Mouse (Mus musculus): ENCODE results near the gene Sirt3.
"Not testable (repeated sequence)": the region's sequence is repeated elsewhere in the genome, so short reads cannot be mapped to it uniquely, and the experiment has no call there.

Gene Sirt3

DNA sequence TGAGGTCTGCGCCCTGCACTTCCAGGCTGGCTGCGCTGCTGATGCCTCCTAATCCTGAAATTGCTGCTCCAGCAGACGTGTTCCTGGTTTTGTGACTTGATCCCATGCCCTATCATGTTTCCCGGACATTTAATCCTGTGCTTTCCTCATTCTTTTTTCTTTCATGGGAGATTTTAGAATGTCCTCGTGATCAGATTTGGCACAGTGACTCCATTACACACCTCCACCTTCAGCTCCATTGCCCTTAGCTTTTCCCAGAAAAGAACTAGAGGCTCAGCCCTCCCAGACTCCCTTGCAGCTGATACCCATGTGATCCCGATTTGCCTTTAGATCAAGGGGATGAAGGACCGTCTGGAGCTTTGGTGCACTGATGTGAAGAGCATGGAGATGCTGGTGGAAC is 15.8 kb upstream of the Sirt3 start:
- no peak for DNase-seq (ENCODE audit: extremely low spot score, low spot score)

DNA sequence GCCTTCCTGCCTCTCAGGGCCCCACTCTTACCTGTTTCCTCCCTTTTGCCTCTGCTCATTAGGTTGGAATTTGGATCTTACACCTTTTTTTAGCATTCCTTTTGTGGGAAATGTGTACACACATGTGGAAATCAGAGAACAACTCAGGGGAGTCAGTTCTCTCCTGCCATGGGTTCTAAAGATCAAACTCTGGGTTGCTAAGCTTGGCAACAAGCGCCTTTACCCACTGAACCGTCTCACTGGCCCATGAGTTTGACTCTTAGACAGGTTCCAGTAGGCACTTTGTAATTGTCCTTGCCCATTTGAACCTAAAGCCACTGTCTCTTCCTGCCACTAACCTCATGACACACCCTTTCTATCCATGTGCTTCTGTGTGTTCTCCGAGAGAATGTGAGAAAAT is 12.5 kb upstream of the Sirt3 start:
- DNase-seq (ENCODE audit: extremely low spot score, low spot score), result no peak

DNA sequence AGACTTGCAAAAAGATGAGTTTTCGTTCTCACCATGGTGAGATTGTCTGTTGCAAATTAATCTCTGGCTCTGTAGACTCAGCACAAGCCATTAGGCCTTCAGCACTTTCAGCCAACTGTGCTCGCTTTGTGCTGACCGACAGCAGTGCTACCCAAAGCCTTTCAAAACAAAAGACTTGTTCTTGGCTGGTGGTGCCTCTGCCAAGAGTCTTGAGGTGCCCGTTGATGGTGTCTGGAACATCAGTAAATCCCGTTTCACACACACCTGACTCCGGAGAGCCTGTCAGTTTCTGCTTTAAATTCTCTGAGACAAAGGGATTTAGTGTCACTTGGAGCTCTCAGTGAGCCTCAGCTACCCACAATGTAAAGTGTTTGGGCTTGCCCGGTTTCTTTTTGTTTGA is 11.9 kb upstream of the Sirt3 start:
- no peak for DNase-seq (ENCODE audit: extremely low spot score, low spot score)

DNA sequence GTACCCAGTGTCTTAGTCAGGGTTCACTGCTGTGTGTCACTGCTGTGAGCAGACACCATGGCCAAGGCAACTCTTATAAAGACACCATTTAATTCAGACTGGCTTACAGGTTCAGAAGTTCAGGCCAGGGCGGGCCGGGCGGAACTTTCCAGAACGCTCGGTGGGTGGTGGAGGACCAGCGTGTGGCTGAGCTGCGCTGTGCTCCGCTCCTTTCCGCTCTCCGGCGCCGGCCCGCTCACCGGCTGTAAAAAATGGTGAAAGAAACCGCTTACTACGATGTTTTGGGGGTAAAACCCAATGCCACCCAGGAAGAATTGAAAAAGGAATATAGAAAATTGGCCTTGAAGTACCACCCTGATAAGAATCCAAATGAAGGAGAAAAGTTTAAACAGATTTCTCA is 8.5 kb upstream of the Sirt3 start:
- DNase-seq (ENCODE audit: extremely low spot score, low spot score), result not testable (repeated sequence)

- no peak for DNase-seq (ENCODE audit: extremely low spot score, low spot score)
These were observed 327 bp upstream of the Sirt3 start for GRCm38 (mm10) chr7:140882469-140882803.

DNA sequence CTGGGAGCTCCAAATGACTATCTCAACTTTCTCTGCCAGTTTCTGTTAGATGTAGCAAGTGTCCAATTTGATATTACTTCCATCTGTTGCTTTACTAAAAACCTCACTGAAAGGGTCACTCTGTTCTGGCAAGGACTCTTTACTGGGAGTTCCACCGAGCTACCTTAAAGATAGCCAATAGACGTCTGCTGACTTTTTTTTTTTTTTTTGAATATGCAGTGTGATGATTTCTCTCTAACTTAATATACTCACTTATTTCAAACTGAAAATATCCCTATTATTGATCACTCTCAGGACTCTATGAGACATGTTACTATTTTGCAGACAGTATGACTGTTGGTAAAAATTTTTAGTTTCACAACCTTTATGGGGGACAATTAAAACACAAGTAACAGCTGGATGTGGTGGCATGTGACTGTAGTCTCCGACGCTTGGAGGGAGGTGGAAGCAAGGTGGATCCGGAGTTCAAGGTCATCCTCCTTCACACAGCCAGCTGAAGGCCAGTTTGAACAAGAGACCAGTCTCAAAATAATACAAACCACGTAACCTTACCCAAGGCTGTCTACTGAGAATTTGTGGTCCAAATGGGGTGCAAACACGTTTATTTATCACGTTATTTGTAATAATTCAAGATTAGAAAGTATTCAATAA is 1.1 kb downstream of the Sirt3 start:
- no peak for DNase-seq (ENCODE audit: extremely low spot score, low spot score)

- no peak for DNase-seq (ENCODE audit: extremely low spot score, low spot score)
These were observed 1.7 kb downstream of the Sirt3 start for GRCm38 (mm10) chr7:140880419-140880818.

DNA sequence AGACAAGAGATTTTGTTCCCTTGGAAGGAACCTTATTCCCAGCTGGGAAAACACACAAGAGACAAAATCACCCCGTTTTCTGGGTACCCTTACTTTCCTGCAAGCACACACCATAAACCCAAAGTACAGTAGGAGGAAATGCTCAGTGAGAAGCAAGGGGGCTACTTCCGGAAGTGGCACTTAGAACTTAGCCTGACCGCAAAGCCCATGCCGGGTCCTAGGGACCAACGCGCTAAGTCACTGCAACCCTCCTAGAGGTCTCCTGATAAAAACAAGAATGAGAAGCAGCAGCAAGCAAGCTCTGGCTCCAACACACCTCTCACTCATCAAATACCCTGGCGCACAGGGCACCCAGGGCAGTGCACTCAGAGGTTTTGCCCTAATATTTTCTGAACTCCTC is 2.8 kb downstream of the Sirt3 start:
- no peak for DNase-seq (ENCODE audit: extremely low spot score, low spot score)

GRCm38 (mm10) chr7:140877364-140877763 is 4.7 kb downstream of the Sirt3 start:
- no peak for DNase-seq (ENCODE audit: extremely low spot score, low spot score)

- no peak for DNase-seq (ENCODE audit: extremely low spot score, low spot score)
These were observed 7.9 kb downstream of the Sirt3 start for GRCm38 (mm10) chr7:140874224-140874623.

- no peak for DNase-seq (ENCODE audit: extremely low spot score, low spot score)
These were observed 17.3 kb downstream of the Sirt3 start for GRCm38 (mm10) chr7:140864761-140865160.

DNA sequence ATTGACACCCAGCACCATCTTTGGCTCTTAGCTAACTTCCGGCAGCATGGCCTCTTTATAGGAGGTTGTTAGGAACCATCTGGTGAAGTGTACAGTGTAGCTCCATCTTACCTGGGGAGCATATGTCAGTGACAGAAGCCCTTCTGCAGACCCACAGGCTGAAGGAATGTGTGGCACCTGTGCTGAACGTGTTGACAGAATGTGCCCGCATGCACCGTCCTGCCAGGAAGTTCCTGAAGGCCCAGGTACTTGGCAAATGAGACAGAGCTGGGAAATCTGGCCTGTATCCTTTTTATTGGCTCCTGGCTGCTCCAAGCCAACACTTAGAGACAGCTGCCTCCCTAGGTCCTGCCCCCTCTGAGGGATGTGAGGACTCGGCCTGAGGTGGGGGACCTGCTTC is 21.4 kb downstream of the Sirt3 start:
- no peak for DNase-seq (ENCODE audit: extremely low spot score, low spot score)

DNA sequence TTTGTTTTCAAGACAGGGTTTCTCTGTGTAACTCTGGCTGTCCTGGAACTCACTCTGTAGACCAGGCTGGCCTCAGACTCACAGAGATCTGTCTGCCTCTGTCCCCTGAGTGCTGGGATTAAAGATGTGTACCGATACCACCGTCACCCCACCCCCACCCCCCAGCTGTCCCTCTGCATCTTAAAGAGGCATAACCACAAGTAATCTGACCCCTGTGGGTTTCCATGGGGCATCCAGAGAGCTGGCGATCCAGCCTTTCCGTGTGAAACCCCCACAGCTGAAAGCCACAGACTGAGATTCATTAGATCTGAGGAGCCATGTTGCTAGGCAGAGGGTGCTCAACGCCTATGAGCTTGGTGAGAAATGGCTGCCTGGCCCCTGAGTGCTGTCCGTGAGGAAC is 22.1 kb downstream of the Sirt3 start:
- DNase-seq (ENCODE audit: extremely low spot score, low spot score), result no peak

GRCm38 (mm10) chr7:140858746-140859145 is 23.4 kb downstream of the Sirt3 start:
- DNase-seq (ENCODE audit: extremely low spot score, low spot score), result no peak

DNA sequence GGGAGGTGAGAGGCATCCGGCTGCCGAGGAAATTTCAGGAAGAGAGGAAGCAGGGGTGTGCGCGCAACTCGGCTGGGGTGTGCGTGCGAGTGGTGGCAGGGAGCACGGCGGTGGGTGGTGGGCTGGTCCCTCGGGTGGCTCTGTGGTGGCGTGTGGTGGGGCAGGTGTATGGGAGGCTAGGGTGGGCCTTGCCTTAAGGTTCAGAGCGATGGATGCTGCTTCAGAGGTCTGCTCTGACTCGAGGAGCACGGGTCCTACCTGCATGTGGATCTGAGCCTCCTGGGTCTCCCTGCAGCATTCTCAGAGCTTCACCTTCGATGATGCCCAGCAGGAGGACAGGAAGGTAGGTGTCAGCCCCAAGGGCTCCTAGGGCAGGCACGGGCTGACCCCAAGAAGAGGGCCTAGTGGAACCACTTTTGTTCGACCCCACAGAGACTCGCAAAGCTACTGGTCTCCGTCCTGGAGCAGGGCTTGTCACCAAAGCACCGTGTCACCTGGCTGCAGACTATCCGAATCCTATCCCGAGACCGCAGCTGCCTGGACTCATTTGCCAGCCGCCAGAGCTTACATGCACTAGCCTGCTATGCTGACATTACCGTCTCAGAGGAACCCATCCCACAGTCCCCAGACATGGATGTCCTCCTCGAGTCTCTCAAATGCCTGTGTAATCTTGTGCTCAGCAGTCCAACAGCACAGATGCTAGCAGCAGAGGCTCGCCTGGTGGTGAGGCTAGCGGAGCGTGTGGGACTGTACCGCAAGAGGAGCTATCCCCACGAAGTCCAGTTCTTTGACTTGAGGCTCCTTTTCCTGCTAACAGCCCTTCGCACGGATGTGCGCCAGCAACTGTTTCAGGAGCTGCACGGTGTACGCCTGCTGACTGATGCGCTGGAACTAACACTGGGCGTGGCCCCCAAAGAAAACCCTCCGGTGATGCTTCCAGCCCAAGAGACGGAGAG is 24.3 kb downstream of the Sirt3 start, which contains the start of gene Bet1l:
Bet1l (minus strand) TSS at position 28 of the 956 bp plus-strand sequence.
- no peak for DNase-seq (ENCODE audit: extremely low spot score, low spot score)

- peak; percentile 79 for DNase-seq (ENCODE audit: extremely low spot score, low spot score)
These were observed 25.1 kb downstream of the Sirt3 start, which contains the start of gene Ric8a for GRCm38 (mm10) chr7:140856785-140857549. TSS of gene Ric8a (plus strand) at chr7:140856957.

DNA sequence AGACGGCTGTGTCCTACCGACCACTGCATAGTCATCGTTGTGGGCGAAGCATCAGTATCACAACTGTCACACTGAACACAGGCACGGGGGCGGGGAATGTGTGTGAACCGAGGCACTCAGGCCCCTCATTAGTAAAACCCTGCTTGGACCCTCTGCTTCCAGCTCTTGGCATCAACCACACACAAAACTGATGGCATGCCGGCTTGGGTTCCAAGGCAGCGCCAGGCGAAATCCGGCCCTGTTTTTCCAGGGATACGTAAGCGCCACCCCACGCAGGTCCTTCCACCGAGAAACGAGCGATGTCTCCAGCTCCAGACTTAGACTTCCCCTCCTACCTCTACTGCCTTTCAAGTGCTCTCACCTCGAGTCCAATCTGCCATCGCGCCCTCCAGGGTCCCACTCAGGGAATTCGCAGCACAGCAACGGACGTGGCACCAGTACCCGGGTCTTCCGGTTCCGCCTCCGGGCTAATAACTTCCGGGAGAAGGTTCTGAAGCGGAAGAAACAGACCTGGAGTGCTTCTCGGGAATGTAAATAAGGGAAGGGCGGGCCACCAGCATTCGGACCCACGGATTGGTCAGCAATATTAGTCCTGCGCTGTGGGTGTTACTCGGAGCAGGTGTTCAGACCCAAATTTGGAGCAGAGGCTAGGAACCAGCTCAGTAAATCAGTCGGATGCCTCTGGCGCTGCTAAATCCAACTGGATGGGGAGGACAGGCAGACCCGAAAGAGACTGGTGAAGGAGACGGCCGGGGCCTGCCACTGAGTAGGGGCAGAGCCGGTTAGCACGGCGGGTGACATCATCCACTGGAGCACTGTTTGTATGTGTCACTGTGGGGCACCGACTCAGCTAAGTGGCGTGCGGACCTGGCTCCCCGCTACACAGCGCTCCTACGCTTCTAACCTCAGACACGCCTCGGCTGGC is 26.0 kb downstream of the Sirt3 start, which contains the start of gene Gm45785:
Gm45785 (minus strand) TSS at position 472 of the 925 bp plus-strand sequence.
- DNase-seq (ENCODE audit: extremely low spot score, low spot score), result peak; percentile 90

DNA sequence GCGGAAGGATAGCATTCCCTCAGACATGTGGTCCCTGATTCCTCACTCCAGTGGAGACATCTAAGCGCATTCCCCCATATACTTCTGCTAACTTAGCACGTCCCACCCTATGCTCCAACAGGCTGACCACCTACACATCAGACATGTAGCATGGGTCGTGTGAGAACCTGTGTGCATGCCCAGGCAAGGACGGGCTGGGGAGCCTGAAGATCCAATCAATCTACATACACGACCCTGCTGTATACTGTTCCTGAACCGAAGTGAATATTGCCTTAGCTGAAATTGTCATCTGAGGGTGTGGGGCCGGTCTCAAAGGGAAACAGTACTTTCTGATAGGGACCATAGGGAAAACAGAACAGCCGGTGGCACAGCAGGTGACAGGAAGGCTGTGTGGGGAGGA is 26.9 kb downstream of the Sirt3 start:
- DNase-seq (ENCODE audit: extremely low spot score, low spot score), result no peak

- DNase-seq (ENCODE audit: extremely low spot score, low spot score), result no peak
These were observed 27.6 kb downstream of the Sirt3 start for GRCm38 (mm10) chr7:140854483-140854882.

GRCm38 (mm10) chr7:140853386-140853785 is 28.7 kb downstream of the Sirt3 start:
- no peak for DNase-seq (ENCODE audit: extremely low spot score, low spot score)

DNA sequence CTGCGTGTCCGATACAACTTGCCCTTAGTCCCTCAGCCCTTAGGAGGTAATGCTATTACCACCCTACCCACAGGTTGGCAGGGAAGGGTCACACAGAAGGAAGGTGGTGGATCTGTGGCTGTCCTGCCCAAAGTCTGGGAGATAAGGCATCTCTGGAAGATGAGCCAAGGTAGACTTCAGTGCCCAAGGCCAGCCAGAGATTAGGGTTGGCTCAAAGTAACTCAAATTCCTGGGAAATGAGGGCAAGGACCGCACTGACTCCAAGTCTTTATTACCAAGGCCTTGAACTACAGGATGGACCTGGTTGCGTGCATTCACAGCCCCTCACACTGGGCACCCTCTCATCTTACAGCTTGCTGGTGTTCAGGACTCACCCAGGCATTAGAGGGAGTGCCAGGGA is 30.2 kb downstream of the Sirt3 start:
- DNase-seq (ENCODE audit: extremely low spot score, low spot score), result no peak
